Mouse (Mus musculus): ENCODE measurements around the gene Pias4. TPM values are rescaled to one million over a fixed set of nuclear protein-coding genes. Genes with fewer than 3 reads are reported as not detected.
A peak's percentile ranks its signal among the peaks of the same experiment; 100 is the strongest.

The Pias4 gene
- polyA plus RNA-seq, 1 experiment from 2014 or later = 27.9 TPM

GRCm38 (mm10) chr10:81179451-81180342 is 12.0 kb upstream of the Pias4 start:
- Histone ChIP-seq H3K4me3 (ENCODE audit: low read depth, low read length) (no peak overlapping the region), H3K27me3 (replicated peaks; ENCODE audit: insufficient read depth, low read length) (no peaks in the 10 kb centered on the region), H3K36me3 (ENCODE audit: insufficient read depth, low read length) (peaks cover 45% of the 10 kb centered on the region), H3K9ac (replicated peaks; ENCODE audit: low read depth) (no peak overlapping the region), H3K9me3 (ENCODE audit: low read length) (no peaks in the 10 kb centered on the region), H3K4me1 (ENCODE audit: insufficient read depth, low read depth, low read length) (peaks cover 12% of the 10 kb centered on the region), H3K4me2 (replicated peaks; ENCODE audit: low read depth, low read length) (no peak overlapping the region), H3K27ac (ENCODE audit: low read length) (no peak overlapping the region)
- TF ChIP-seq EP300 (IDR thresholded peaks at IDR 0.05) = no peak
- TF ChIP-seq CTCF (IDR thresholded peaks at IDR 0.05) = peak; percentile 39; the same call in 1 of the 2 replicates
- DNase-seq (ENCODE audit: low spot score) (no peak), ATAC-seq (no peak)
- 87% methylated on average over 32 of the region's 32 CpGs for WGBS

GRCm38 (mm10) chr10:81178927-81179326 is 11.2 kb upstream of the Pias4 start:
- no peak overlapping the region for H3K4me2 ChIP-seq (replicated peaks; ENCODE audit: low read depth, low read length)
- ATAC-seq (no peak), DNase-seq (ENCODE audit: low spot score) (no peak)
- H3K4me1 ChIP-seq (ENCODE audit: insufficient read depth, low read depth, low read length) = peaks cover 11% of the 10 kb centered on the region
- TF ChIP-seq EP300 (IDR thresholded peaks at IDR 0.05) (no peak), CTCF (IDR thresholded peaks at IDR 0.05) (no peak)
- H3K27me3 ChIP-seq (replicated peaks; ENCODE audit: insufficient read depth, low read length) = no peaks in the 10 kb centered on the region
- H3K9me3 ChIP-seq (ENCODE audit: low read length) = no peaks in the 10 kb centered on the region
- H3K4me3 ChIP-seq (ENCODE audit: low read depth, low read length) = no peak overlapping the region
- peaks cover 45% of the 10 kb centered on the region for H3K36me3 ChIP-seq (ENCODE audit: insufficient read depth, low read length)
- WGBS = 84% methylated on average over 11 of the region's 11 CpGs
- no peak overlapping the region for H3K27ac ChIP-seq (ENCODE audit: low read length)
- H3K9ac ChIP-seq (replicated peaks; ENCODE audit: low read depth) = no peak overlapping the region

GRCm38 (mm10) chr10:81177958-81178712 is 10.4 kb upstream of the Pias4 start:
- H3K27me3 ChIP-seq (replicated peaks; ENCODE audit: insufficient read depth, low read length) = no peaks in the 10 kb centered on the region
- WGBS = 46% methylated on average over 14 of the region's 14 CpGs
- peak overlapping the region; percentile 77 for H3K4me2 ChIP-seq (replicated peaks; ENCODE audit: low read depth, low read length)
- DNase-seq (ENCODE audit: low spot score) (no peak), ATAC-seq (no peak)
- H3K4me1 ChIP-seq (ENCODE audit: insufficient read depth, low read depth, low read length) = peaks cover 5% of the 10 kb centered on the region; the same call in 1 of the 2 replicates
- TF ChIP-seq CTCF (IDR thresholded peaks at IDR 0.05) (no peak), EP300 (IDR thresholded peaks at IDR 0.05) (no peak)
- H3K36me3 ChIP-seq (ENCODE audit: insufficient read depth, low read length) = peaks cover 45% of the 10 kb centered on the region
- H3K27ac ChIP-seq (ENCODE audit: low read length) = no peak overlapping the region
- no peaks in the 10 kb centered on the region for H3K9me3 ChIP-seq (ENCODE audit: low read length)
- H3K4me3 ChIP-seq (ENCODE audit: low read depth, low read length) = peak overlapping the region; percentile 82
- H3K9ac ChIP-seq (replicated peaks; ENCODE audit: low read depth) = peak overlapping the region; percentile 97

- whole genome bisulfite sequencing = 7% methylated on average over 16 of the region's 16 CpGs
- H3K4me2 ChIP-seq (replicated peaks; ENCODE audit: low read depth, low read length) = peak overlapping the region; percentile 77
- H3K9me3 ChIP-seq (ENCODE audit: low read length) = no peaks in the 10 kb centered on the region
- DNase-seq (ENCODE audit: low spot score) = peak; percentile 41
- H3K36me3 ChIP-seq (ENCODE audit: insufficient read depth, low read length) = peaks cover 45% of the 10 kb centered on the region
- TF ChIP-seq EP300 (IDR thresholded peaks at IDR 0.05) = no peak
- no peak for TF ChIP-seq CTCF (IDR thresholded peaks at IDR 0.05)
- peak overlapping the region; percentile 82 for H3K4me3 ChIP-seq (ENCODE audit: low read depth, low read length)
- H3K4me1 ChIP-seq (ENCODE audit: insufficient read depth, low read depth, low read length) = peaks cover 5% of the 10 kb centered on the region; the same call in 1 of the 2 replicates
- H3K27ac ChIP-seq (ENCODE audit: low read length) = peak overlapping the region; percentile 93
- no peak for ATAC-seq
- peak overlapping the region; percentile 97 for H3K9ac ChIP-seq (replicated peaks; ENCODE audit: low read depth)
- H3K27me3 ChIP-seq (replicated peaks; ENCODE audit: insufficient read depth, low read length) = no peaks in the 10 kb centered on the region
Measured at GRCm38 (mm10) chr10:81177491-81177925, 9.8 kb upstream of the Pias4 start.

GRCm38 (mm10) chr10:81176466-81177271 is 8.9 kb upstream of the Pias4 start, which contains the start of gene Eef2:
Eef2 (plus strand) TSS chr10:81176631.
- Histone ChIP-seq H3K27me3 (replicated peaks; ENCODE audit: insufficient read depth, low read length) (no peaks in the 10 kb centered on the region), H3K4me1 (ENCODE audit: insufficient read depth, low read depth, low read length) (peaks cover 5% of the 10 kb centered on the region; the same call in 1 of the 2 replicates), H3K4me3 (ENCODE audit: low read depth, low read length) (peak within 1 kb of the TSS; percentile 82), H3K9me3 (ENCODE audit: low read length) (no peaks in the 10 kb centered on the region), H3K4me2 (replicated peaks; ENCODE audit: low read depth, low read length) (peak within 1 kb of the TSS; percentile 77), H3K27ac (ENCODE audit: low read length) (peak within 1 kb of the TSS; percentile 93), H3K9ac (replicated peaks; ENCODE audit: low read depth) (peak within 1 kb of the TSS; percentile 97), H3K36me3 (ENCODE audit: insufficient read depth, low read length) (peaks cover 42% of the 10 kb centered on the region)
- ATAC-seq = peak; percentile 85
- no peak for TF ChIP-seq CTCF (IDR thresholded peaks at IDR 0.05)
- TF ChIP-seq EP300 (IDR thresholded peaks at IDR 0.05) = peak; percentile 1; the same call in 1 of the 2 replicates
- DNase-seq (ENCODE audit: low spot score) = peak; percentile 98
- under 1% methylated on average over 76 of the region's 77 CpGs for WGBS

All from lung, postnatal 0 days (tissue).